Mouse (Mus musculus): ENCODE measurements around the gene Mrpl54. TPM values are rescaled to one million over a fixed set of nuclear protein-coding genes. Genes with fewer than 3 reads are reported as not detected.

Gene Mrpl54
- total and polyA plus RNA-seq, 2 experiments from 2014 or later, result 113 to 159 TPM

DNA sequence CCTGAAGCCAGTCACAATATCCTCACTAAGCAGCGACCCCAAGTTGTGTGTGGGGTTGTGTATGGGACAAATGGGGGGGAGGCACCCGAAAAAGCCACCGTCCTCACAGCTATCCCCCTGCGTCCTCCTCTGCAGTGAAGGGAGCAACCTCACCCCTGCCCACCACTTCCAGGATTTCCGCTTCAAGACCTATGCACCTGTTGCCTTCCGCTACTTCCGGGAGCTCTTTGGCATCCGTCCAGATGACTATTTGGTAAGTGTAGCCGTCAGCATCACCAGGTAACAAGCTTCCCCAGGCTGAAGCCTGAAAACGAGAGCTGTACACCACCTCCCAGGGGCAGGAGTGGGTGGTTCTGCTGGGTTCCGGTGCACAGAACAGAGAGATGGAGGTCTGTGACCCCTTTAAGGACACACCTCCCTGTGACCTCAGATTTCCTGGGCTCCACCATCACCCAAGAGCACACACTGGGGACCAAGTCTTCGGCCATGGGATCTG is 39.5 kb upstream of the Mrpl54 start:
- Histone ChIP-seq H3K27ac (no peak overlapping the region), H3K9ac (replicated peaks; ENCODE audit: low read length) (no peak overlapping the region), H3K9me3 (ENCODE audit: low read length) (no peaks in the 10 kb centered on the region), H3K4me2 (ENCODE audit: low read depth, low read length) (no peak overlapping the region), H3K4me3 (ENCODE audit: low read length) (no peak overlapping the region), H3K4me1 (ENCODE audit: insufficient read depth, low read length) (no peaks in the 10 kb centered on the region), H3K36me3 (ENCODE audit: insufficient read depth, low read length) (peaks cover 52% of the 10 kb centered on the region), H3K27me3 (ENCODE audit: insufficient read depth, low read length) (no peaks in the 10 kb centered on the region)
- DNase-seq (ENCODE audit: low spot score), result no peak
- no peak for TF ChIP-seq CTCF (IDR thresholded peaks at IDR 0.05; ENCODE audit: low read depth)
- WGBS, result 92% methylated on average over 12 of the region's 12 CpGs
- no peak for ATAC-seq

DNA sequence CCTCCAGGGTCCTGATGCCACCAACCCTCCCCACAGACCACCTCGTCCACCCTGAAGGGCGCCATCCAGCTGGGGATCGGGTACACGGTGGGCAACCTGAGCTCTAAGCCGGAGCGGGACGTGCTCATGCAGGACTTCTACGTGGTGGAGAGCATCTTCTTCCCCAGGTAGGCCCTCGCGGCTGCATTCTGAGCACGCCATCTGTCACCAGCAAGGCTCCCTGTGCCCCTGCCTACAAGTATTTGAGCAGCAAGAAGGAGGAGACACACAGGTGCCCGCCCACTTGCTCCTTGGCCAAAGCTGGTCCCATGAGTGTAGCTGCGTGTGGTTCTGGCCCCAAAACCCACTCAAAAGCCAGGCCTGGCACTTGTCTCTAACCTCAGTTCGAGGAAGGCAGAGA is 38.9 kb upstream of the Mrpl54 start:
- whole genome bisulfite sequencing, result 93% methylated on average over 14 of the region's 14 CpGs
- Histone ChIP-seq H3K4me2 (ENCODE audit: low read depth, low read length) (no peak overlapping the region), H3K27me3 (ENCODE audit: insufficient read depth, low read length) (no peaks in the 10 kb centered on the region), H3K9me3 (ENCODE audit: low read length) (no peaks in the 10 kb centered on the region), H3K36me3 (ENCODE audit: insufficient read depth, low read length) (peaks cover 46% of the 10 kb centered on the region), H3K4me3 (ENCODE audit: low read length) (no peak overlapping the region), H3K9ac (replicated peaks; ENCODE audit: low read length) (no peak overlapping the region), H3K27ac (no peak overlapping the region), H3K4me1 (ENCODE audit: insufficient read depth, low read length) (no peaks in the 10 kb centered on the region)
- DNase-seq (ENCODE audit: low spot score) (no peak), ATAC-seq (no peak)
- TF ChIP-seq CTCF (IDR thresholded peaks at IDR 0.05; ENCODE audit: low read depth), result no peak

DNA sequence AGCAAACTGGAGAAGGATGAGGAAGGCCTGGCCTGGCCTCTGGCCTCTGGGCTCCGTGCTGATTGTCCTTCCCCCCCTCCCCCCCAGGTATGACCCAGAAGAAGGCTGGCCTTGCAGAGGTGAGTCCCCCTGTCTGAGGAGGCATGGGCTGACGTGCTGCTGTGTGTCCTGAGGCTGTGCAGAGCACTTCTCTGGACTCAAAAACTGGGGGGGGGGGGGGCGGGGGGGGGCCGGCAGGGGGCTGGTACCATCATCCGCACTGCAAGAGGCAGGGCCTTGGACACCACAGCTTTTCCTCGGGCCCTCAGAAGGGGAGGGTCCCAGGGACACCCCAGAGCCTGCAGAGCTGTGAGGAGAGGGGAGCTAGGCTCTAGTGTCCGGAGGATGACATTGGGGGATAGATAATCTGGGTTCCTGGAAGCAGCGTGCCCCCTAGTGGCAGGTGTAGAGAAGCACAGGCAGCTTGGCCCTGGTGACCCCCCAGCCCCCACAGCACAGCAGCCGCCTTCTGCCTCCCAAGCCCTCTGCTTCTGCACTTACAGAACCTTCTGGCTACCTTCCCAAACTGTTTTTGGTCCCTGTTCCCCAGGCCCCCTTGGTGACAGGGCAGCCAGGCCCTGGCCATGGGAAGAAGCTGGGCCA is 38.0 kb upstream of the Mrpl54 start:
- Histone ChIP-seq H3K9me3 (ENCODE audit: low read length) (no peaks in the 10 kb centered on the region), H3K4me2 (ENCODE audit: low read depth, low read length) (no peak overlapping the region), H3K4me1 (ENCODE audit: insufficient read depth, low read length) (peaks cover 4% of the 10 kb centered on the region; the same call in 1 of the 2 replicates), H3K9ac (replicated peaks; ENCODE audit: low read length) (no peak overlapping the region), H3K4me3 (ENCODE audit: low read length) (no peak overlapping the region), H3K27me3 (ENCODE audit: insufficient read depth, low read length) (no peaks in the 10 kb centered on the region), H3K27ac (no peak overlapping the region), H3K36me3 (ENCODE audit: insufficient read depth, low read length) (peaks cover 36% of the 10 kb centered on the region)
- 19% methylated on average over 6 of the region's 9 CpGs for WGBS
- ATAC-seq (peak; percentile 55; the same call in 1 of the 2 replicates), DNase-seq (ENCODE audit: low spot score) (peak; percentile 57)
- peak; percentile 86 for TF ChIP-seq CTCF (IDR thresholded peaks at IDR 0.05; ENCODE audit: low read depth)

DNA sequence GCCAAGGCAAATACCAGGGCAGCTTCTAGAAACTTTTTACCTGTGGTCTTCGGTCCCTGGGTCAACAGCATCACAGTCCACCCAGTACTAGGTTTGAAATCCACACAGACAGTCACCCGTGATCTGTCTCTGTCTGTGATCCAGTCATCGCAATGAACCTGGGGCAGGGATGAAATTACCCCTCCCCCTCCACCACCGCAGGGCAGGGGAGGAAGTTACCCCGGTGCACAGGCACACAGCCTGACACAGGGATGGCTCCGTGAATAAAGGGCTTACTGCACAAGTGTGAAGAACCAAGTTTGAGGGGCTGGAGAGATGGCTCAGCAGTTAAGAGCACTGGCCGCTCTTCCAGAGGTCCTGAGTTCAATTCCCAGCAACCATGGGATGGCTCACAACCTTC is 37.0 kb upstream of the Mrpl54 start:
- Histone ChIP-seq H3K4me3 (ENCODE audit: low read length) (no peak overlapping the region), H3K27me3 (ENCODE audit: insufficient read depth, low read length) (no peaks in the 10 kb centered on the region), H3K9ac (replicated peaks; ENCODE audit: low read length) (no peak overlapping the region), H3K27ac (no peak overlapping the region), H3K4me2 (ENCODE audit: low read depth, low read length) (no peak overlapping the region), H3K36me3 (ENCODE audit: insufficient read depth, low read length) (peaks cover 28% of the 10 kb centered on the region), H3K4me1 (ENCODE audit: insufficient read depth, low read length) (peaks cover 4% of the 10 kb centered on the region; the same call in 1 of the 2 replicates), H3K9me3 (ENCODE audit: low read length) (no peaks in the 10 kb centered on the region)
- ATAC-seq (no peak), DNase-seq (ENCODE audit: low spot score) (no peak)
- WGBS, result 81% methylated on average over 7 of the region's 7 CpGs
- TF ChIP-seq CTCF (IDR thresholded peaks at IDR 0.05; ENCODE audit: low read depth), result no peak

DNA sequence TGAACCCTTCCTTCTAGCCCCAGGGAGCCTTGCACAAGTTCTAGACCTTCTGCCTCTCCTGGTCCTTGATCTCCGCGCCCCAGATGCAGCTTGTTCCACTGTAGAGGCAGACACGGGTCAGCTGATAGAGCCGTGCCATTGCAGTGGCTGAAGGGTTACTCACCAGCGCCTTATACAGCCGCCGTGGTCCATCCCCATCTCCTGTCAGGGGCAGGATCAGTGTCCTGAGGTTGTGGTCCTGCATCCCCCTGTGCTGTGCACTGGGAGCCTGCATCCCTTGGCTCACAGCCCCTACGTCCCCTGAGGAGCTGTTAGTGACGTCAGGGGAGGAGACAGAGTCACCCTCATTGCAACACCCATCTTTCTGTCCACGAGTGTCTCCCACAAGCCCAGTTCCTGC is 36.5 kb upstream of the Mrpl54 start:
- Histone ChIP-seq H3K27ac (no peak overlapping the region), H3K9me3 (ENCODE audit: low read length) (no peaks in the 10 kb centered on the region), H3K27me3 (ENCODE audit: insufficient read depth, low read length) (no peaks in the 10 kb centered on the region), H3K36me3 (ENCODE audit: insufficient read depth, low read length) (peaks cover 25% of the 10 kb centered on the region), H3K4me3 (ENCODE audit: low read length) (no peak overlapping the region), H3K9ac (replicated peaks; ENCODE audit: low read length) (no peak overlapping the region), H3K4me1 (ENCODE audit: insufficient read depth, low read length) (peaks cover 4% of the 10 kb centered on the region; the same call in 1 of the 2 replicates), H3K4me2 (ENCODE audit: low read depth, low read length) (no peak overlapping the region)
- no peak for TF ChIP-seq CTCF (IDR thresholded peaks at IDR 0.05; ENCODE audit: low read depth)
- ATAC-seq (no peak), DNase-seq (ENCODE audit: low spot score) (no peak)
- 80% methylated on average over 10 of the region's 10 CpGs for WGBS

DNA sequence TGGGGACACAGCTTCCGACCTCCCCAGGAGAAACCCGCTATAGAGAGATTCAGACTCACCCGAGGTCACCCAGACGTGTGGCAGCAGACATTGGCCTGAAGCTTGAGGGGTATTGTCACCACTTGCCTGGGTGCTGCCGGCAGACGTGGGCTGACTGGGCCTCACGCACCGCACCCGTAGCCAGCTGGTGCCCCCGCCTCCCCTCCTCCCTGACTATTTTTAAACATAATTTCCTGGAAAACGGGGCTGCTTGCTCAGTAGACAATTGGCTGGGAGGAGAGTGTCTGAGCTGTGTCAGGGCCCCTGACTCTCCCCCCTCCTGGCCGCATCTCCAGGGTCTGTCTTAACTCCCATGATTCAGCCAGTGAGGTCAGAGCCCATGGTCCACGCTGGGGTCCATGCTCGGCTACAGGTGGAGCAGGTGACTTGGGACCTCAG is 36.1 kb upstream of the Mrpl54 start:
- no peak overlapping the region for H3K9ac ChIP-seq (replicated peaks; ENCODE audit: low read length)
- TF ChIP-seq CTCF (IDR thresholded peaks at IDR 0.05; ENCODE audit: low read depth), result no peak
- no peaks in the 10 kb centered on the region for H3K27me3 ChIP-seq (ENCODE audit: insufficient read depth, low read length)
- H3K9me3 ChIP-seq (ENCODE audit: low read length), result no peaks in the 10 kb centered on the region
- H3K4me1 ChIP-seq (ENCODE audit: insufficient read depth, low read length), result peaks cover 4% of the 10 kb centered on the region; the same call in 1 of the 2 replicates
- H3K4me2 ChIP-seq (ENCODE audit: low read depth, low read length), result no peak overlapping the region
- H3K36me3 ChIP-seq (ENCODE audit: insufficient read depth, low read length), result peaks cover 20% of the 10 kb centered on the region
- H3K4me3 ChIP-seq (ENCODE audit: low read length), result no peak overlapping the region
- no peak for DNase-seq (ENCODE audit: low spot score)
- H3K27ac ChIP-seq, result no peak overlapping the region
- ATAC-seq, result no peak
- WGBS, result 54% methylated on average over 13 of the region's 14 CpGs

DNA sequence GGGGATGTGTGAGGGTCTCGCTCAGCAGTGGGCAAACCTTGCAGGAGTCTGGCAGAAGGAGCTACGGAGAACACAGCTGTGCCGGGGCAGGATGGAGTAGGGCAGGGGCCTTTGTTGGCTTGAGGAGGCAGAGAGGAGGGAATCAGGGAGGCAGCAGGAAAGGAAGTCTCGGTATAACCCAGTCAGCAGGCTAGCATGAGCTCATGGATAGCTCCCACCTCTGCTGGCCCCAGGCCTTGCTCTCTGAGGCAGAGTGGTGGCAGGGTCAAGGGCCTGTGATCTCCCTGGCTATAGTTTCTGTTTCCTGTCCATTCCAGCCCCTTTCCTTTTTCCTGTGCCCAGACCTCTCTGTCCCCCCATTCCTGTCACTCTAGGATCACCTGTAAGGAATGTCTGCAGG is 35.6 kb upstream of the Mrpl54 start:
- no peak overlapping the region for H3K4me2 ChIP-seq (ENCODE audit: low read depth, low read length)
- DNase-seq (ENCODE audit: low spot score) (no peak), ATAC-seq (no peak)
- H3K27ac ChIP-seq, result no peak overlapping the region
- WGBS, result 47% methylated on average over 4 of the region's 4 CpGs
- peaks cover 4% of the 10 kb centered on the region; the same call in 1 of the 2 replicates for H3K4me1 ChIP-seq (ENCODE audit: insufficient read depth, low read length)
- H3K9ac ChIP-seq (replicated peaks; ENCODE audit: low read length), result no peak overlapping the region
- no peaks in the 10 kb centered on the region for H3K27me3 ChIP-seq (ENCODE audit: insufficient read depth, low read length)
- no peak for TF ChIP-seq CTCF (IDR thresholded peaks at IDR 0.05; ENCODE audit: low read depth)
- no peaks in the 10 kb centered on the region for H3K9me3 ChIP-seq (ENCODE audit: low read length)
- peaks cover 15% of the 10 kb centered on the region for H3K36me3 ChIP-seq (ENCODE audit: insufficient read depth, low read length)
- H3K4me3 ChIP-seq (ENCODE audit: low read length), result no peak overlapping the region

Measured in hindbrain, postnatal 0 days (tissue).